Mouse (Mus musculus): Measurements from ENCODE around the gene Dennd4b.
A peak's percentile ranks its signal among the peaks of the same experiment; 100 is the strongest.
"Not testable (repeated sequence)": the region's sequence is repeated elsewhere in the genome, so short reads cannot be mapped to it uniquely, and the experiment has no call there.

The Dennd4b gene

DNA sequence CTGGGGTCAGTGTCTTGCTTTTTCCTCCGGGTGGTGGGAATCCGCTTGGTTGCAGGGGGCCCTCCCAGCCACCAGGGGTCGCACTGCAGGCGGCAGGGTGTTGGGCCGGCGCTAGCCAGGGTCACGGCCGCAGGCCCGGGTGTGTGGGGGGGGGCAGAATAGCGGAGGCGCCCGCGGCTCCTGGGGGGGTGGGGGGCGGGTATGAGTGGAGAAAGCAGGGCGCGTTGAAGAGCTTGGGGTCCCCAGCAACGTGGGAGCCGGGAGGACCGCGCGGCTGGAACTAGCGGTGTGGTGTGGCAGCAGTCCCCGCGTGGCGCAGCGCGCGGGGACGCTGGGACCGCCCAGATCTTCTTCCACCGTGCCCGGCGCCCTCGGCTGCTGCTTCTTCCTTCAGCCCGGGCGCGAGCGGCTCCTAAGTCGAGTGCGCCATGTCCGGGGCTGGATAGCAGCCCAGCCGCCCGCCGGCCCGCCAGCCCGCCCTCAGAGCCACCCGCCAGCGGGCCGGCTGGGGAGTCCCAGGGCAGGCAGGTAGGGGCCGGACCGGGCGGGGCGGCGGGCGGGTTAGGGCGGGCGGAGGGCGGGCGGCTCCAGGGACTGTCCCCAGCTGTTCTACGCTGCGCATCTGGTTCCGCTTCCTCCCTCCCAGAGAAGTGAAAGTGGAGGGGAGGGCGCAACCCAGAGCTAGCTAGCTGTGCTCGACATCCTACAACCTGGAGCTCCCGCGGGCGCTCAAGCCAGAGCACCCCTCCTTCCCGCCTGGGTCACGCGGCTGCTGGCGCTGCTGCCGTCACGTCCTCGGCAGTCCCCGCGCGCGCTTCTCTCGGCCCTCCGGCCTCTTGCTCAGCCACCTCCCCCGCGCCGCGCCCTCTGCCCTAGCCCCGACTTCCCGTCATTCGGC, at the start of gene Dennd4b:
Gene Dennd4b, plus strand, starts transcription at position 152 of the 898 bp plus-strand sequence.
- DNase-seq (ENCODE audit: low spot score in 2 of 2): peak; percentile 86 to 87

DNA sequence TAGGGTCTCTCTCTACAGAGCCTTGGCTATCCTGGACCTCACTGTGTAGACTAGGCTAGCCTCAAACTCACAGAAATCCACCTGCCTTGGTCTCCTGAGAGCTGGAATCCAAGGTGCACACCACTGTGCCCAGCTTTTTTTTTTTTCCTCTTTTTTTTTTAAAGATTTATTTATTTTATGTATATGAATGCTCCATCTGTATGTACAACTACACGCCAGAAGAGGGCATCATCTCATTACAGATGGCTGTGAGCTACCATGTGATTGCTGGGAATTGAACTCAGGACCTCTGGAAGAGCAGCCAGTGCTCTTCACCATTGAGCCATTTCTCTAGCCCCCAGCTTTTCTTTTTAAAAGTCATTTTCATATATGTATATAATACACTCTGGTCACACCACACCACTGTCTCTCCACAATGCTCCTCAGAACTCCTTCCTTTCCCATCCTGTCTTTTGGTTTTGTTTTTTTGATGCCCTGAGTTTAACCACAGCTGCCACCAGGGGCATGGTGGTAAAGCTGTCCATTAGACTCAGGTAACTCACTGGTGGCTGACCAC, 49.1 kb upstream of the Dennd4b start:
- DNase-seq (ENCODE audit: low spot score in 2 of 2): no peak

DNA sequence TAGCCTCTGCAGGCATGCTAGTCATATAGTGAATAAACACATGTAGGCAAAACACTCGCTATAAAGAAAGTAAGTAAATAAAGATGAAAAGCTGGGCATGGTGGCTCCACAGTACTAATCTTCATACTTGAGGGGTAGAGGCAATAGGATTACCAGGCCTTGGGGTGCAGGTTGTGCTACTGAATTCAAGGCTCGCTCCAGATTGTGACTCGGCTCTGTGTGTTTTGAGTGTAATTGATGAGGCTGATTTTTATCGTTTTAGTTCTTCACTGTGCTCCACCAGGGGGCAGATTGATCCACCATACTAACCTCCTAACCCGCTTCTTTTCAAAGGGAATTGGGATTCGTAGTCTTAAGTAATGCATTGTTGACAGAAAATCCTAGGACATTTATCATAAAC, 44.9 kb upstream of the Dennd4b start:
- peak; percentile 26 to 52 for DNase-seq (ENCODE audit: low spot score in 2 of 2)

DNA sequence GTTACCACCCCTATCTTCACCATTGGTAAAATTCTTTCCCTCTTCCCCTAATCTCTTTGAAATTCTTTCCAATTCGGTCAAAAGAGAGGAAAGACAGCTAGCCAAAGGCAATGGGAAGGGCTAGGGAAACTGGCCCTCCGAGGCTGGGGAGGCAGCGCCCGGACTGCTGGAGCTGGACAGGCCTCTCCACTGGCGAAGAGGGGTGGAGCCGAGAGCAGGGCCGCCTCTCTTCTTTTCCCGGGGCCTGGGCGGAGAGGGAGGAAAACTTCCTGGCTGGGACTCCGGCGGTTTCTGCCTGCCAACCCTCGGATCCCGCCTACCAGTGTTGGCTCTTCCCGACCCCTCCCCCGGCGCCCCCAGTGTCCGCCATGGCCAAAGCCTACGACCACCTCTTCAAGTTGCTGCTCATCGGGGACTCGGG, 44.4 kb upstream of the Dennd4b start:
- DNase-seq (ENCODE audit: low spot score in 2 of 2): peak; percentile 34 to 35

DNA sequence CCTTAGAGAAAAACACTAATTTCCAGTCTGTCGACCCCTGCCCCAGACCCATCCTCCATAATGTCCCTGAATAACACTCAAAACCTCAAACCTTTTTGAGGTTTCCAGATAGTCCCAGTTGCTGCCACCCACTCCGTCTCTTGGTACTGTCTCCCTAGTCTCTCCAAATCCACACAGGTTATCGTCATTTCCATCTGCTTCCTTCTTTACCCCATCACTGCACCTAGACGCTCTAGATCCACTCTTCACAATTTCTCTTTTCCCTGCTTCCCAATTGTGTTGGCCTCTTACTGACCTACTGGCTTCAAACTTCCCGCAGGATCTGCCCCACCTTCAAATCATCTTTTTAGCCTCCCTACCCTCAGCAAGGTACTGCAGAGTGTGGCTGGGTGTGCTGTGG, 43.9 kb upstream of the Dennd4b start:
- DNase-seq (ENCODE audit: low spot score in 2 of 2): no peak

DNA sequence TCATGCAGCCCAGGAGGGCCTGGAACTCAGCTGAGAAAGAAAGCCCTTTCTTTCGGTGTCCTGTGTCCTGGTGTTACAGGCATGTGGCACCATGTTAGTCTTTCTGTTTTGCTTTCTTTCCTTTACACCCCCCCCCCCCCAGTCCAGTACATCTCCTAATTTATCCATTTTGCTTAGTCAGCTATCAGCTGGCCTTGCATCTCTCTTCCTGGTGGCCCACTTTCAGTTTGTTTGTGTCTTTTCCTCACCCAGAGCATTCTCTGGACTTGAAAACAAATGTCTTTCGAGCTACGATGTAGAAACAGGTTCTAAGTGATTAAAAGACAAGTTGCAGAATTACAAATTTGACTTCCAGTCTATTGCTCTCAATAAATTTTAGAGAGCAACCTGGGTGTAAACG, 42.5 kb upstream of the Dennd4b start:
- DNase-seq (ENCODE audit: low spot score in 2 of 2): no peak

DNA sequence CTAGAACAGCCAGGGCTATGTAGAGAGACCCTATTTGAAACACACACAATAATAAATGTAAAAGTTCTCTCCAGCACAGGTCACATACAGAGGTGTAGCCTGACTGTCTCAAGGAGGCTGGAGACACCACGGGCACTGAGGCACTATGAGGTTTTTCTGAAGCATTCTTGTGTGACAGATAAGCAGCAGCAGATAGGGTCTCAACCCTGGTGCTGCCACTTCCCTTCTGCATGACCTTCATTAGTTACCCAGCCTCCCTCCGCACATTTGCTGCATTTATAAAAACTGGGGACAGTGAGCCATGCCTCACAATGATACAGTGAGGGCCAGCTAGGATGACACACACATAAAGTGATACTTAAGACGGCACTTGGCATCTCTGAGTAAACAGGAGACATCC, 42.0 kb upstream of the Dennd4b start:
- no peak for DNase-seq (ENCODE audit: low spot score in 2 of 2)

DNA sequence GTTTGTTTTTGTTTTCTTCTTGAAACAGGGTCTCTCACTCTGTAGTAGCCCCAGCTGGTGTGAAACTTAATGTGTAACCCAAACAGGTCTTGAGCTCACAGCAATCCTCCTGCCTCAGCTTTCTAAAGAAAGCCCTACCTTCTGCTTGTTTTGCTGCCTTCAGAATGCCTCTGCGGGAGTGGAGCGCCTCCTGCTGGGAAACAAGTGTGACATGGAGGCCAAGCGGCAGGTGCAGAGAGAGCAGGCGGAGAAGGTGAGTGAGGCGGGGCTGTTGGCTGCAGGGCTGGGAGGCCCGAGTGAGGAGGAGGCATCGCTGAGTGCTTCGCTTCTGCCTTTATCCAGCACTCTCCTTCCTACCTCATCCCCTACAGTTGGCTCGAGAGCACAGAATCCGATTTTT, 40.7 kb upstream of the Dennd4b start:
- no peak for DNase-seq (ENCODE audit: low spot score in 2 of 2)

DNA sequence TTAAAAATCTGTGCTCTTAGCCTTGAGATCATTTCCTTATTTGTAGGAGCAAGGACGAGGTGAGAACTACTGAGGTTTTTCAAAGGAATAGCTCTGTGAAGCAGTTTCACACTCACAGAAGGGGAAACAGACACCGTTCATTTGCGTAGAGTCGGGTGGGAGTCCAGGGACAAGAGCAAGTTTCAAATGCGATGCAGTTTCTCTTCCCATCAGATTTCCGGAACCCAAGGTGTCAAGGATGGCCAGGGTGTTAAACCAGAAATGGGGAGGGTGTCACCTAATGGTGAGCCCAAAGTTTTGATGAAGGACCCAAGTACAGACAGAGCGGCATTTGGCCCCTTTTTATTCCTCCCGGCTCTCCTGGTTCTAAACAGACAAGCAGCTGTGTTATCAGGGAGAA, 33.9 kb upstream of the Dennd4b start:
- no peak for DNase-seq (ENCODE audit: low spot score in 2 of 2)

DNA sequence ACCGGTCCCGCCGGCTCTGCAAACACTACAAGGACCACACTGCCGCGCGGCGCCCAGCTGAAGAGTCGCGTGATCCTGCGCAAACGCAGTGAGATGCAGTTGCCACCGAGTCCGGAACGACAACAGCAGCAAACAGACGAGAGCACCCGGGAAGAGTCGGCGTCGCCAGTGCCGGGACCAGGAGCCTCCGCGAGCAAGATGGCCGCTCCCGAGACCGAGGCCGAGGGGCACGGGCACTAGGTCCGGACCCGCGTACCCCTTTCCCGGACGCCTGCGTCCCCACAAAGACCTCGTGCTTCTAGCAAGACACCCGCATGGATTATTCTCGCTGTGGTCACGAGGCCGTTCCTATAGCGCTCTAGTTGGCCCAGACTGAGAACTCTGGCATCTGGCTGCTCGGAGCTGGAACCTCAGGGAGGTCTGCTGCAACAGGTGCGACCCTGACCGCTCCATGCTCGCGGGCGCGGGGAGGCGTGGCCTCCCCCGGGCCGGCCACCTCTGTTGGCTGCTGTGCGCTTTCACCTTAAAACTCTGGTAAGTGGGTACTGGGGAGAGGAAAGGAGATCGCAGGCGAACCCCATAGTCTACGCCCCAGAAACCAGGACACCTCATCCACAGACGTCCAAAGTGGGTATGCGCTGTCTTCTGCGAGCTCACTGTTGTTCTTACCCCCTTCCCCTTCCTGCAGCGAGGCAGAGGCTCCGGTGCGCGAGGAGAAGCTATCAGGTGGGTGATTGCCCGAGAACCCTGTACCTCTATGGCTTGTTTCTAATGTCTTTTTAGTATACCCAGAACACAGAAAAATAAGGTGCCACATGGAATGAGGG, 33.3 kb upstream of the Dennd4b start, which contains the start of gene Jtb:
Gene Jtb, plus strand, starts transcription at position 91 of the 827 bp plus-strand sequence.
- DNase-seq (ENCODE audit: low spot score in 2 of 2): peak; percentile 93 to 98

DNA sequence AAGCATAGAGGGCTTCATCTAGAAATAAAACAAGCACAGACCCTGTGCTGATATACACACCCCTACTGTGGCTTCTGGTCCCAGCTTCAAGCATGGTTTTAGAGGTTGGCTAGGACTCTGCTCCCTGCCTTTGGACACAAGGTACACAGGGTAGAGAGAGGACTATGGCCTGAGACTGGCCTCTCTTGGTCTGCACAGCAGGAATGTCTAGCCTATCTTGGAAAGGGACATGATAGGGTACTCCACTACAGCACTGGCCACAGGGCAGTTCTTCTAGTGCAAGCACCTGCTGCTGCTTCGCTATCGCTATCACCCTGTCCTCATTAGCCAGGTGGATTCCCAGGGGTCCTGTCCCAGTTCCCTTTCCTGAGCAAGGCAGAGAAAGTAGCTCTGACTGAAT, 23.7 kb upstream of the Dennd4b start:
- DNase-seq (ENCODE audit: low spot score in 2 of 2): no peak

DNA sequence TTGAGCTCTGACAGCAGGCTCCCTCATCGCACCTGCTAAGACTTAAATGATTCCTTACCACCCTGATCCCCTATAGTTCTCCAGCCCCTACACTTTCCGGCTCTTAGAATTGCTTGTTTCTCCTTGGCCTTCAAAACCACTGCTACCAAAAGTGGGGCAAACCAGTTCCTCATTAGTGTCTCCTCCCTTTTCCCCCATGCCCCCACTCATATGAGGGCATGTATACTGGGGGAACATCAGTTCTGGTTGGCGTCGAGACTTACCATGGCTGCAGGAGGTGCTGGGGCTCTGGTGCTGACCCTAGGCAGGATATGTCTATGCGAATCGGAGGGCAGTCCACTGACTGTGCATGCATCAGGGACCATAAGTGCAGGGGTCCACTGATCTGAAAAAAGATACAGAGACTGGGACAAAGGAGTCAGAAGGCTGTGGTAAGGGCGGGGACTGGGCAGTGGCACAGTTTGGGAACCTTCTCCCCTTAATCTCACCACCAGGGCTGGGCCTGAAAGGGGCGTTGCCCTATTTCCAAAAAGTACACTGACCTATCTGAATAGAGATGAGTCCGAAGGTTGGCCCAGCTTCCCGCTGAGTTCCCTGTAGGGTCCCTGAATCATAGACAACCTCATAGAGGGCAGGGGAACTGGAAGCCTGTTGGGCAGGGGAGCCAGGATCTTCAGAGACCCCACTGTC, 23.2 kb upstream of the Dennd4b start:
- no peak for DNase-seq (ENCODE audit: low spot score in 2 of 2)

DNA sequence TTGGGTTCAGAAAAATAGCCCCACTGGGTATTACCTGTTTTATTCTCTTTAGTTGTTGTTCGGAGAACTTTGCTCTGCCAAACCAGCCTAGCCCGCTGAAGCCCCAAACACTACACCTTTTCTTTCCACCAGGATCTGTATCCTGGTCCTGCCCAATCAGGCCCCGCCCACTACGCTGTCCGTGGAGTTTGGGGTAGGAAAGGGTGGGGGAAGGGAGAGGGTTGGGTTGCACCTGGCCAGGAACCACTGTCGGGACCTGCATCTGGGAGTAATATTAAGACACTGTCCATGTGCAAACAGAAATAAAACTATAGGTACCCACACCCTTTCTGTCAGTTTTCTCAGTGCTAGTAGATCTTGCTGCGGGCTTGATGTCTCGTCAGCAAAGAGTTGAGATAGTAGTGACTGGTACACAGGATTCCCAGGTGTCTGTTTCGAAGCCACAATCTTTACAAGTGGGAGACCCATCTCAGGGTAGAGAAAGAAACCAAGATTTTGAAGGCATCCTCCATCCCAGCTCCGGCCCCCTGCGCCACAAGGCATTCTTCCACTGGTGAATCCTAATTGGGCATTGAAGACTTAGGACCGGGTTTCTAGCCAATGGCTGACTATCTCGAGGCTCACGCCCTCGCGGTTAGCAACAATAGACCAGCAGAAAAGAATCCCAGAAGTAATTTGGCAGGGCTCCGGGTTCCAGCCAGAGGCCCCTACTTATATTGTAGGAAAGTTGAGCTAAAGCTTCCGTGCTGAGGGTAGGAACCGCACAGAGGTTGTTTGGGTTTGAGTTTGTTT, 21.8 kb upstream of the Dennd4b start, which contains the start of gene Creb3l4:
Gene Creb3l4, minus strand, starts transcription at position 529 of the 792 bp plus-strand sequence.
- DNase-seq (ENCODE audit: low spot score in 2 of 2): no peak

DNA sequence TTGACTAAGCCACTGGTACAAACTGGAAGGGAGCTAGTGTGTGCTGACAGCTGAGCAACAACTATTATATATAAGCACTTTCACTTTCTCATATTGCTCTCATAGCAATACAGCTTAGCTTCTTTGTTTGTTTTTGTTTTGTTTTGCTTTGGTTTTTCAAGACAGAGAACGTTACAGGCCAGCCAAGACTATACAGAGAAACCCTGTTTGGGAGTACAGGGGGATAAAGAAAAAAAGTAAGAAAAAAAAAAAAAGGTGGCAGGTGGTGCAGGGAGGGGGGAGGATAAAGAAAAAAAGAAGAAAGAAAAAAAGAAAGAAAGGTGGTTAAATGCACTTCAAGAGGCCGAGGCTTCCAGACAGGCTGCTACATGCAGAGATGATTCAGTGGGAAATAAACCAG, 19.6 kb upstream of the Dennd4b start:
- no peak for DNase-seq (ENCODE audit: low spot score in 2 of 2)

DNA sequence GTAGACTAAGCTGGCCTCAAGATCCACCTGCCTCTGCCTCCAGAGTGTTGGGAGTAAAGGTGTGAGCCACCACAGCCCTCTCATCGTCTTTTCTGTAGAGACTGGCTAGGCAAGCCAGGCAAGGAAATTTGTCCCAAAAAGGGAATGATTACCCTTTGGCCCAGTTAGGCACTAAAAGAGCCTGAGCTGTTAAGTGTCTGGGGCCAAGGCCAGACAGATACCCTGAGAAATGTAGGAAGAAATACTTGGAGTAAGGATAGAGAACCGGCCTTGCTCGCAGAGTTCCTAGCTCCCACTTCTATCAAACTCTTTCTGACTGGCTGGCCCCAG, 17.4 kb upstream of the Dennd4b start:
- no peak for DNase-seq (ENCODE audit: low spot score in 2 of 2)

DNA sequence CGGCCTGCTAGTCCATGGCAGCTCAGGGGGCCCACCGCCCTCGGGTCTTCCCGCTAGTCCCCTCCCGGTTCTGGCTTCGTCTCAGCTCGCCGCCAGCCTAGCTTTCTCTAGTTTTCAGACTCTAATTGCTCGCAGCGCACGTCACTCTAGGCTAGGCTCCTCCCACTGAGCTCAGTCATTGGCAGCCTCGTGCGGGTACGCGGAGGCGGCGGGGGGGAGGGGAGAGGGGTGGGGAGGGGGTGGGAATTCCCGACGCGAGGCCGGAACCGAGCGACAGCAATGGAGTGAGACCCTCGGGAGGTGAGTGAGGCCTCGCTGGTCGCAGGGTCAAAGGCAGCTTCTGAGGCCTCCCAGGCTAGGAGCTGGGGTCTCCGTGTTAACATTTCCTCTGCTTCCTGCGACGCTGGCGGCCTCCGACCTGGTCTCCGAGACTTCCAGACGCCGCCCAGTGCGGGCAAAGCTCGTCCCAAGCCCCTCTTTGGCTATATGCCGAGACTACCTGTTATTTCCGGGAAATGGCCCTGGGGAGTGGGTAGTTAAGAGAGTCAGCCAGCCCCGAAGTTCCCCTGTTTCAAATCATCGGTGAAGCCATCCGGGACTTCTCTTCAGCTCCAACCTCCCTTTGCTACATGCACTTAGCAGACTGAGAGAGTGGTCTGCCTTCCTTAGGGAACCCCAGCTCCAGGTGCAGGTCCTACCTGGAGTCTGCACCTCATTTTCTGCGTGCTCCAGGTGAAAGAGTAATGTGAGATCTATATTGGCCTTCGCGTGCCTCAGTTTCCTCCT, 16.8 kb upstream of the Dennd4b start, which contains the start of gene Slc39a1:
Gene Slc39a1, plus strand, starts transcription at position 213 of the 786 bp plus-strand sequence.
- peak; percentile 90 to 95 for DNase-seq (ENCODE audit: low spot score in 2 of 2)

DNA sequence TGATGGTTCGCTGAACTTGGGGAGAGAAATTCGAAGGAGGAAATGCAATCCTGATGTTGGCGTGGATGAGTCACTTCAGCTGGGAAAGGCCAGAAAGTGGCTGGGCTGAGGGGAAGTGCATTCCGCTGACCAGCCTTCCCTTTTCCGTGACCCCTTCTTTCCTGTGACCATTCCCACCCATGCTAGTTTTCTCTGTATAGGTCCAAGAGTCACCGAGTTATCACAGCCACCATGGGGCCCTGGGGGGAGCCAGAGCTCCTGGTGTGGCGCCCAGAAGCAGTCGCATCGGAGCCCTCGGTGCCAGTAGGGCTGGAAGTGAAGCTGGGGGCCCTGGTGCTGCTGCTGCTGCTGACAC, 16.3 kb upstream of the Dennd4b start:
- DNase-seq (ENCODE audit: low spot score in 2 of 2): no peak

DNA sequence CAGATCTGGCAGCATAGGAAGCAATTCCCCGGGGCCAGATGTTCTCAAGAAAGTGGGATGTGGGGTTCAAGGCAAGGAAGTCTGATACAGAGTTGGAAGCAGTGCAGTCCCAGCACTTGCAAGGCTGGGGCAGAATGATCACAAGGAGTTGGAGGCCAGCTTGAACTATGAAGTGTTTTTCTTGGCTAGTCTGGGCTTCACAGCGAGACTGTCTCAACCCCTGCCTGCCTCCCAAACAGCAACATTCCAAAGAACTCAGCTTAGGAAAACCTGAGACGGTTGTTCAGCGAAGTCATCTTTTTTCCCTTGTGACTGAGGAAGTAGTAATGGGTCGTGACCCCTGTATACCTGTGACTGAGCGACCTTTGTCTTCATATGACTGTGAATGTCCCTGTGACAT, 14.2 kb upstream of the Dennd4b start:
- DNase-seq (ENCODE audit: low spot score in 2 of 2): no peak

DNA sequence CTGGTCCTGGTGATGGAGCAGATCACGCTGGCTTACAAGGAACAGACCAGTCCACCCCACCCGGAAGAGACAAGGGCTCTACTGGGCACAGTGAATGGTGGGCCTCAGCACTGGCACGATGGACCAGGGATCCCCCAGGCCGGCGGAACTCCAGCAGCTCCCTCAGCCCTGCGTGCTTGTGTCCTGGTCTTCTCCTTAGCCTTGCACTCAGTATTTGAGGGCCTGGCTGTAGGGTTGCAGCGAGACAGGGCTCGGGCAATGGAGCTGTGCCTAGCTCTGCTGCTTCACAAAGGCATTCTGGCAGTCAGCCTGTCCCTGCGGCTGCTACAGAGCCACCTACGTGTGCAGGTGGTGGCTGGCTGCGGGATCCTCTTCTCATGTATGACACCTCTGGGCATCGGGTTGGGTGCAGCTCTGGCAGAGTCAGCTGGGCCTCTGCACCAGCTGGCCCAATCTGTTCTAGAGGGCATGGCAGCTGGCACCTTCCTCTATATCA, 13.2 kb upstream of the Dennd4b start:
- DNase-seq (ENCODE audit: low spot score in 2 of 2): not testable (repeated sequence)

DNA sequence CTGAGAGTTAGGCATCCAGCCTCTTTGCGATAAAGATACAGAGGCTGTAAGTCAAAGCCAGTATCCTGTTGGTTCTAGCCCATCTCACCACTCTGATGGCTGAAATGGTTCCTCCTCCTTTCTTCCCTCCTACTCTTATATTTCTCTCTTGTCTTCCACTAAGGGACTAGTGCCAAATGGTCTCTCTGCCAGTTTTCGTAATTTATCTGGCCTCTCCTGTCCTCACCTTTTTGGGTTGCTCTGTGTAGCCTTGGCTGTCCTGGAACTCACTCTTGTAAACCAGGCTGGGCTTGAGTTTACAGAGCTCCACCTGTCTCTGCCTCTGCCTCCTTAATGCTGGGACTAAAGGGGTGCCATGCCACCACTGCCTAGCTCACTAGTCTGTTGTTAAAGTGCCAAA, 12.3 kb upstream of the Dennd4b start:
- not testable (repeated sequence) for DNase-seq (ENCODE audit: low spot score in 2 of 2)
